Mouse (Mus musculus) lung, postnatal 0 days (tissue): ENCODE data around the gene Dhx30.
"Not testable (repeated sequence)": the region's sequence is repeated elsewhere in the genome, so short reads cannot be mapped to it uniquely, and the experiment has no call there.

Experiments used
- CTCF ChIP-seq: IDR thresholded peaks from 2 replicates; pipeline ENCODE4 v1.5.1; 2016; ENCODE audit warnings: antibody characterized with exemption, mild to moderate bottlenecking
- EP300 ChIP-seq: IDR thresholded peaks from 2 replicates; pipeline ENCODE4 v1.6.1; 2016; ENCODE audit warnings: antibody characterized with exemption, mild to moderate bottlenecking, control low read depth

DNA sequence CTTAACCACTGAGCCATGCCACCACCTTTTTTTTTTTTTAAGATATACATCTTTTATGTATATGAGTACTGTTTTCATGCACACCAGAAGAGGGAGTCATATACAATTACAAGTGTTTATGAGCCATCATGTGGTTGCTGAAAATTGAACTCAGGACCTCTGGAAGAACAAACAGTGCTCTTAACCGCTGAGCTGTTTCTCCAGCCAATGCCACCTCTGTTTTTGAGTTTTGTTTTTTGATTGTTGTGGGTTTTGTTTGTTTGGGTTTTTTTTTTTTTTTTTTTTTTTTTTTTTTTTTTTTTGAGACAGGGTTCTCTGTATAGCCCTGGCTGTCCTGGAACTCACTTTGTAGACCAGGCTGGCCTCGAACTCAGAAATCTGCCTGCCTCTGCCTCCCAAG is 42.9 kb upstream of the Dhx30 start:
- TF ChIP-seq CTCF, EP300: not testable (repeated sequence)
